Mouse (Mus musculus) induced T-regulatory cell, adult 2 months (primary cell): ENCODE measurements at regions not wholly inside any gene's neighbourhood (a gene's known extent, or its start where the extent isn't known, plus 50 kb on each side); places are given as distances from the start of the nearest gene placed in this dataset.

Source experiments
- DNase-seq: peaks from one replicate; pipeline ENCODE4 v3.0.0-alpha.2; 2012; ENCODE audit warnings: low read depth

DNA sequence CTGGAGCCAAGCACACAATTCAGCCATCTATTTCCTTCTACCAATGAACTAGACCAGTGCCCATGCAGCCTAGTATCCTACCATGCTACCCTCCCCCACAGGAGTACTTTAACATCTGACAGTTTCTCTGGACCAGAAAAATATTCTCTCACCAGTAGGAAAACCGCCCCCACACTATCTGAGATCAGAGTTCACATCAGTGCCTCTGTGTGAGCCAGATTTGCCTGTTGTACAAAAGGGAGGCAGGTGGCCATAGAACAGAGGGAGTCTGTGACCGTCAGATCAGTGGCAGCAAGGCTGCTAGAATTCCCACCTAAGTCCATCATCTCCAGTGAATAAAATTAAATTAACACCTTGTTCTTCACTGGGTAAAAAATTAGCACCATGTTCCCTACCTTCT lies 166.5 kb downstream of the Atp23 start:
- no peak for DNase-seq

GRCm38 (mm10) chr10:126727840-126728239 lies 173.3 kb downstream of the Atp23 start:
- DNase-seq: no peak

GRCm38 (mm10) chr10:126717961-126718360 lies 183.2 kb downstream of the Atp23 start:
- no peak for DNase-seq

DNA sequence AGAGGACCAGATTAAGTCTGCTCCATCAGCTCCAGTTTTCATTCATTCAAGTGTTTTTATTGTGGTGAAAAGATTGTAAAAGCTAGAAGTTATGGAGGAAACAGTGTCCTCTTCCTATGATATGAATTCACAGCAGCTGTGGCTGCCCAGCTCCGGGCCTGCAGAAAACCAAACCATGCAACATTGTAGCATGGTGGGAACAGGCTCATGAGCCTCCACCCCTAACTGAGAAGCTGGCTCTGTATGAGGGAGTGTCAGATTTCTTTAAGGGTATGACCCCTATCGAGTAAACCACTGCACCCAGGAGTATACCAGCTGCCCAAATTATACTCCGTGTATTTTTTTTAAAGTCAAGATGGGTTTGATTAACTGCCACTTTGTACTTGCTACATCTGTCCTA lies 189.4 kb downstream of the Atp23 start:
- no peak for DNase-seq

- DNase-seq: no peak
Measured at GRCm38 (mm10) chr10:126709219-126709917, 191.8 kb downstream of the Atp23 start.

DNA sequence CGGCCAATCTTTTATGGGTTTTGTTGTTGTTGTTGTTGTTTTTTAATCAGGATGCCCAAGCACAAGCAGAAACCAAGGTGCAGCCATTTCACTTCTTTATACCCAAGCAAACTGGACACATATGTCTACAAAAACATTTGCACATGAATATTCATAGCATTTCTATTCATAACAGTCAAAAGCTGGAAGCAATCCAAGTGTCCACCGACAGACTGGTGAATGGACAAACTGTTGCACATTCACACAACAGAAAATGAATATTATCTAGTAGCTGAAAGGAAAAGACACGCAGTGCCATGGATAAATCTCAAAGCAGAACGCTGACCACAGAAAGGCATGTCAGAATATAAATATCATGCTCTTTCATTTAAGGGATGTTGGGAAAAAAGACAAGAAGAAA lies 192.4 kb downstream of the Atp23 start:
- no peak for DNase-seq

DNA sequence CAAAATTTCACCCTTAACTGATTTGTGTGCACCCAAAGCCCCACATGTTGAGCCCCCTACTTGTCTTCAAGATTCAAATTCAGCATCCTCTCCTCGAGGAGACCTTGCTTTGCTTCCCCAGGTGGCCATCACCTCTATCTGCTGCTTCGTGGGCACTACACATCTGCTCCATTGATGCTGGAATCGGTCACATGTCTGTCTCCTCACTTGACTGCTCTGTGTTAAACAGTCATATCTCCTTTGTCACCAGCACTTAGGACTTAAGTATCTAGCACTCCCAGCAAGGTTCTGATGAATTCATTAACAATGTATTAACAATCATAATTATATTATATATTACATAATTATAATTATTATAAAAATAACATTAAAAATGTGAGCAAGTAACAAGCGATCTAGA lies 192.9 kb downstream of the Atp23 start:
- DNase-seq: no peak

DNA sequence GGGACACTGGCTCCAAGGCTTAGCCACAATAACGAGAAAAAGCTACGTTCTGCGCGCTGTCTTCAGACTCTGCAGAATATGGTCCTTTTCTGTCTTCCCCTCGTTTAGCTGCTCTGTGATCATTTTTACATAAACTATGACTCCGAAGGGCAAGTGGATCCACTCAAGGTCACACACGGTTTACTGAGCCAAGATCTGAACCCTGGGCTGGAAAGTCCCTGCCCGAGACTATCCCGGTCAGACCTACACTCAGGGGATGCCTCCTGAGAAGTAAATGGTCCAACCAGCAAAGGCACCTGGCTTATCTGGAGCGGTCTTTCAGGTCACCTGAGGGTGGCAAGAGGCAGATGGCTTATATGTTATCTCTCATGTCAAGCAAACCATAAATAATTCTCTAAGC lies 204.1 kb downstream of the Atp23 start:
- no peak for DNase-seq

DNA sequence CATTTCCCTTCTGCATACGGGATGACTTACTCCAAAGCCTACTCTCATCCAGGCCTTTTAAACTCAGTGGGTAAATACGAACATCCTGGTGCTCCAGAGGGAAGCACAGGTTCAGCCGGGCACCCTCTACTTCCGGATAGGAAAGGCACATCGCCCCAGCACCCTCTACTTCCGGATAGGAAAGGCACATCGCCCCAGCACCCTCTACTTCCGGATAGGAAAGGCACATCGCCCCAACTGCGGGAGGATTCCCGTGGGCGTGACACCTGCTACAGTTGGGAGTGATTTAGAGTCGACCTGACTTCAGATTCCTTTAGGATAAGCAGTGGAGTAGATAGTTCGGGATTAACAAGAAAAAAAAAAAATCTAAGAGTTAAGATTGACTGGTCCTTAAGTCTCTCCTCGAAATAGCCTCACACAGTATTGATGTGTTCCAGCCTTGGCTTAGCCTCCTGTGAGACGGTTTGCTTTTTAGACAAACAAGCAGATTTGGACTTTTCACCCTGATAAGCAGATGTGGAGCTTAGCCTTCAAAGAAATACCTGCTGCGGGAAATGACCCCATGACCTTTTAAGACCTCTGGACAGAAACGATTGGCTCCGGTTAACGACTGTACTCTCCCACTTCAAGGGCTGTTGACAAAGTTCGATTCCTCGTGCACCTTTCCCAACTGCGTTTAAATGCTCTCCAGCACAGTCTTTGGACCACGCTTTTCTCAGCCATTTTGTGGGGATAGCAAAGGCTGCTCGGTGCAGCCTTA lies 210.1 kb downstream of the Atp23 start:
- no peak for DNase-seq

DNA sequence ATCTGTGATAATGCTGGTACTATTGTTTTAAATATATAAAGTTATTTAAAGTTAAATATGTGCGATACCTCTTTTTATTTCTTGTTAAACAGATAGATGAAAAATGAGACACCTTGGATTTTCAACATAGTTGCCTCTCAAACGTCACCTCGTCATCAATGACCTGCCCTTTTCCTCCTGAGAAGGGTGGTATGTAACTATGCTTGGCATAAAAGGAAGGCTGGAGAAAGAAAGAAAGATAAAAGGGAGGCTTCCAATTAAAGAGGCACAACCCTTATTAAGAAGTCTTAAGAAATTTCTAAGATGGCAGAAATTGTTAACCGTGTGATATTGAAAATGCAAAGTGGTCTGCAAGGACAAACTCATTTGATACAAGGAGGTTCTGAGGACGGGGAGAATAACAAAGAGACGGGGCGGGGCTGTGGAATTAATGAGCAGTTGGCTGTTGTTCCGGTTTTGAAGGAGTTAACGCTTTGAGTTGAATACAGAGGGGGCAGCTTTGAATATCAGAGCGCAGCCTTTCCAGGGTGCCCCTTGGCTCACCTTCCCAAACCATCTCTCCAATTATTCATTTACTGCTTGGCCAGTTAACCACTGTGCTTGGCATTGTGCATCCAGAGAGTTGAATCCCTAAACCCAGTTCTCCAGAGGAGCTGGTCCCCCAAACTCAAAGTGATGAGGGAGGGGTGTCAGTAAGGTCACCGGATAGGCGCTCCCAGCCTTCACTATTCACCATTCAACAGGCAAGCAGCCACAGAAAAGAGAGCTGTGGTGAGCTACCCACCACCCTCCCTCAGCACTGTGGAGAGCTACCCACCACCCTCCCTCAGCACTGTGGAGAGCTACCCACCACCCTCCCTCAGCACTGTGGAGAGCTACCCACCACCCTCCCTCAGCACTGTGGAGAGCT lies 220.6 kb downstream of the Atp23 start:
- no peak for DNase-seq

- no peak for DNase-seq
Measured at GRCm38 (mm10) chr10:126679224-126680120, 221.7 kb downstream of the Atp23 start.

DNA sequence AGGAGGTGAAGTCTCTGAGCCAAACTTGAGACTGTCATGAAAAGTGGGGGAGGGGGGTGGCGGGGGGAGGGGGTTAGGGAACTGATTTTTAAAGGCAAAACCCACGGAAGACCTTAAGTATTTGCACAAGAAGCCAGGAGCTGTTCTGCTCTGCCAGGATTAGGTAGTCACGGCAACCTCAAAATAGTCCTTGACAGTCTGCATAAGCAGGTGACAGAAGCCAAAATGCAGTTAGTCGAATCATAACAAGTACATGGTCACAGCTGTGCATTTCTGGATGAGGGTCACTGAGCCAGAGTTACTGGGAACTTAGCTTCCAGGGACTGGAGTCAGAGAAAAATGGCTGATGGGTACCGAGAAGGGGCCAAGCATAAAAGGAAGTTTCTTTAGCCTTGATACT lies 227.7 kb downstream of the Atp23 start:
- DNase-seq: no peak

GRCm38 (mm10) chr10:126664408-126665083 lies 236.6 kb downstream of the Atp23 start:
- no peak for DNase-seq

- no peak for DNase-seq
Measured at GRCm38 (mm10) chr10:126663461-126664013, 237.6 kb downstream of the Atp23 start.

DNA sequence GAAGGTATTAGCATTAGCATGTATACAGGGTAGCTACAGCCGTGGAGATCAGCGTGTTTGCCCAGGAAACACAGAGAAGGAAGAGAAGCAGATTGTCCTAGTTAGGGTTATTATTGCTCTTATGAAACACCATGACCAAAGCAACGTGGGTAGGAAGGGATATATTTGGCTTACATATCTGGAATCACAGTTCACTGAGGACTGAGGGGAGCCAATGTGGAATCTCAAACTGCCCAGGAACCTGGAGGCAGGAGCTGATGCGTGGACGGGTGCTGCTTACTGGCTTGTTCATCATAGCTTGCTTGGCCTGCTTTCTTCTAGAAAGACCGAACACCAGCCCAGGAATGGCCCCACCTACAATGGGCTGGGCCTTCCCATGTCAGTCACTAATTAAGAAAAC lies 238.4 kb downstream of the Atp23 start:
- DNase-seq: no peak

DNA sequence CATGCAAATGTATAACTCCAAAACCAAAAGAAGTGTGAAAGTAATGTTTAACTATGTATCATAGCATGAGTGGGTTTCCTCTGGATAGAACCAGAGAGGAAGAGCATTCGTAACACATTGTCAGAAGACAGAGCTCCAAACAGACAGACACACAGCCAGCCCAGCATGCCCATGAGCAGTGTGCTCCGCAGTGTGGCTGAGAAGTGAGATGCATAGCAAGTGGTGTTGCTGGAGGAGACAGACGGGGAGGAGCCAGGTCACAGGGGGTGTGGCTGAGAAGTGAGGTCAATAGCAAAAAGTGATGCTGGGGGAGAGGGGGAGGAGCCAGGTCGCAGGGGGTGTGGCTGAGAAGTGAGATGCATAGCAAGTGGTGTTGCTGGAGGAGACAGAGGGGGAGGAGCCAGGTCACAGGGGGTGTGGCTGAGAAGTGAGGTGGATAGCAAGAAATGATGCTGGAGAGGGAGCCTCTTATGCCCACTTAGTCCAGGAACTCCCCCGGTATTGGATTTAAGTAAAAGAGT lies 240.0 kb downstream of the Atp23 start:
- no peak for DNase-seq

- no peak for DNase-seq
Measured at GRCm38 (mm10) chr10:126660024-126660423, 241.1 kb downstream of the Atp23 start.

- DNase-seq: no peak
Measured at GRCm38 (mm10) chr10:126652693-126653092, 248.5 kb downstream of the Atp23 start.

GRCm38 (mm10) chr10:126646587-126646986 lies 254.6 kb downstream of the Atp23 start:
- DNase-seq: no peak

DNA sequence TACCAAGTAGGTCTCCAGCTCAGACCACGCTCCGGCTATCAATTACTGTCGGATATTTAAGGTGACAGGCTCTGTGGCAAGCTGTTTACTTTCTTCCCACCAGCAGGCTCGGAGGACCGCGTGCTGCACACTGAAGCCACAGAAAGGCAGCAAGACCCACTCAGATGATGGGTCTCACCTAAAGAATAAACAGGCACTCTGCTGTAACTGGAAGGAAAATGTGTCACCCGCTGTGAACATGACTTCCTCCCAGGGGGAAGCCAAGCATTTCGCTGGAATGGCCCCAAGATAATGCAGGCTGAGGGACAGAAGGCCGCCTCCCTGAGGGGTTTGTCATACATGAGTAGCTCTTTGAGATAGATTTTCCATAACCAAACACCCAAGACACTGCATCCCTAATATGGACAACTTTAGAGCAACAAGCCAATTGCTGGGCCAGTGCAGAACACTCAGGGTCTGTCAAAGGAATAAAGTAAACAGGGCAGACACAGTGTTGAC lies 259.3 kb downstream of the Atp23 start:
- no peak for DNase-seq
